Mouse (Mus musculus): ENCODE measurements around the gene Gatad2a.

Gene Gatad2a

DNA sequence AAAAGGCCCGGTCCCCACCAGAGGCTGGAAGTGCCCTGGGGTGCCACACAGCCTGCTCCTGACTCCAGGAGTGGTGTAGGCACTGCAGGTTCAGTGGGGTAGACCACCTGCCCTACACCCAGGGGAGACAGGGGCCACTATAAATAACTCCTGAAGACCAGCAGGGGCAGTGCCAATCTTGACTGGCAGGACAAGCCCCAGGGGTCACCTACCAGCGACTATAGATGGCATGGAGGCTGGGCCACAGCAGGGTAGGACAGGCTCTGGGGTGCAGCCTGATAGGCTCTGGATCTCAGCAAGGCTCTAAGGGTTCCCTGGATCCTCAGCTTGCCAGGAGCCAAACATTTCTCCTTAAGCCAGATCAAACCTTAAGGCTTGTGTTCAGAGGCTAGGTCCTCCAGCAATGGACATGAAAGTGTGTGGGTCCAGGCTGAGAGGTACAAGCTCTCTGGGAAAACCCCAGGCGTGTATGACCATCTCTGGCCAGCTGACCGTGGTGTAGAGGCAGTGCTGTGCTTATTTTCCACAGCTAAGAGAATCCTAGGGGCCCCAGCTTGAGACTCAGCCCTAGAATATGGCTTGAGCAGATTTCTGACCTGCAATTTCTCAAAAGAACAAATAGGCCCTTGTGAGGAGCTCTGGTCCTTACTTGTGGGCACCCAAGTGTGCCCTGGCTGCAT is 100.3 kb downstream of the Gatad2a start:
- no peak for DNase-seq

DNA sequence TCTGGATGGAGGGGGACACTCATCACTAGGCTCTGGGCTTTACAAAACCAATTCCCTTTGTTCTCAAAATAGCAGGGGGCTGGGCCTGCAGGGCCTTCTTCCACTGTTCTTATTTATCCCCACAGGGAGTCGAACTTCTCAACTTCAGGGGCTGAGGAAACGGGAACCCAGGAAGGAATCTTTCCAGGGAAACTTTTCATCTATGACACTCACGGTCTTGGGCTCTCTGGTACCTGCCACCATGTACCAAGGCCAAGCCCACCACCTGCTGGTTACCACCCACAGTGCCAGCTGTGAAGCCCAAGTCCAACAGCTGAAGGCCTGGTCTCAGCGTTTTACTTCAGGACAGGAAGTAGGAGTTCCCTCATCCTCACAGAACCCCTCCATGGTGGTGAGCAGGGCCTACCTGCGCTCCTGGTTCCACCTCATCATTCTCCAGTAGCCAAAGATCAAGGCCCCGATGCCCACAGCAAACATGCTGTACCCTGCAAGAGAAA is 101.3 kb downstream of the Gatad2a start:
- DNase-seq, result no peak

DNA sequence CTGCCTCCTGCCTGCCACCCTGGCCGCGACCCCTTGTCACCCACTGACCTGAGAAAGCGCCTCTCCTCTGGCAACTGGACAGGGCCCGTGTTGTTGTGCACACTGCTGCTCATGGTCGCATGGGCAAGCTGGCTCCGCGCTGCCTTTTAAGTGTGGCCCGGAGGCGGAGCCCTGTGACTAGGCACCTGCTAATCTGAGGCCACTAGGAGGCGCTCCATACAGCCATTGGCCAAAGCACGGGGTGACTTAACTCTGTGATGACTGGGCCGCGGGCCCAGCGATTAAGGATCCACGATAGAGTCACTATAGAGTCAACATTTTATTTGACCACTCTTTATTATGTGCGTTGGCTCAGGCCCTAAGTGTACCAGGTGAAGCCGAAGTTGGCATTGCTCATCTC is 102.3 kb downstream of the Gatad2a start:
- DNase-seq, result peak; percentile 78

DNA sequence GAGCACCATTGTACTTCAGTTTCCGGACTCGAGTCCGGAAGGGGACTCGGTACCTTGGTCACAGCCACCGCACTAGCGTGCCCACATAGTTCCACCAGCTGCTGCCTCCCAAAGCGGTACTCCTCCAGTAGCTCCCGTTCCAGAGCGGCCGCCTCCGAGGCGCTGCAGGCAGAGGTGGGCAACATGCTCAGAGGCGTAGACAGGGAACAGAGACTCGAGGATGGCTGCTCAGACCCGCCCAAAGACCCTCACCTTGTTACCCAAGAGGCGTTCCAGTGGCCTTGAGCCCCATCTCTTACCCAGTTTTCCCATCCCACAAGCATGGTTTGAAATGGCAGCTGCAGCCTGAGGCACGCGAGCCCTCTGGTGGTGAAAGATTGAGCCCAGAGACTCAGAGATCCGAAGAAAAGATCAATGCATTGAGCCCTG is 105.4 kb downstream of the Gatad2a start:
- peak; percentile 65 for DNase-seq

DNA sequence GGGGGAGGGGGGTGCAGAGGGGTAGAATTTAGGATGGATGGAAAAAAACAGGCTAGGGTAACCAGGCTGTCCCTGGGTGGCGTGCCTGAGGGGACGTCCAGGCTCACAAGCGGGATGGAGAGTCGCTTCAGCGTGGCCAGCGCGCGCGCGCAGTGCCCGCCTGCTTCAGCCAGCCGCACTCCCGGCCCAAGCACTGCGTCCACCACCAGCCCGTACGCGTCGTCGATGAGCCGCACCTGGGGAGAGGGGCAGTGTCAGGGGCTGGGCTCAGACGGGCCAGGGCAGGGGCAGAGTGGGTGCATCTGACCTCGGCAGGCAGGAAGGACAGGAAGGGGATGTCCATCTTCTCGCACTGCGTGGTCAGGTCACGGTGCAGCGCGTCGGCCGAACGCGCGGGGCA is 107.3 kb downstream of the Gatad2a start:
- peak; percentile 46 for DNase-seq

DNA sequence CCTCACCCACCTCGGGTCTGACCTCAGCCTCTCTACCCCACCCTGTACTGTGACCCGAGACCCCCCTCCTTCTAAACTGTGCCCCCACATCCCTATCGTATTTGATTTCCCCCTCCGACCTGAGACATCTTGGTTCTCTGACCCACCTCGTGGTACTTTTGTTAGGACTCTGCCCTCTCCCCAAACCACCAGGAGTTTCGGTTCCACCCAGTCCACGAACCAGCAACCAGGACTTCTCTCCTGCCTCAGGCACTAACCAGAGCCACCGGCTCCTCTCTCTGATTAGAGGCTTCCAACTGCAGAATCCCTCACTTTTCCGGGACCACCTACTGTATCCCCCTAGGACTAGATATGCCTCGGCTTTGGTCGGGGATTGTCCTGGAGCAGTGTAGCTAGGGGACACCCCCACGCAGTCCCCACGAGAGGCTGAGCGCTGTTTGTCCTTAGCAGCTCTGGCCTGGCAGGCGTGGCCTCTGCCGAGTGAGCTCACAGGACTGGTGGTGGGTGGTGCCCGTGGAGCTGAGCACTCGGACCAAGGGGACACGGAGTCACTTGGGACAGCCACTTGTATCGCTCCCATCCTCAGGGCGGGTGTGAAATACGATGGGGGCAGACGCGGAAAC is 107.8 kb downstream of the Gatad2a start:
- DNase-seq, result no peak

DNA sequence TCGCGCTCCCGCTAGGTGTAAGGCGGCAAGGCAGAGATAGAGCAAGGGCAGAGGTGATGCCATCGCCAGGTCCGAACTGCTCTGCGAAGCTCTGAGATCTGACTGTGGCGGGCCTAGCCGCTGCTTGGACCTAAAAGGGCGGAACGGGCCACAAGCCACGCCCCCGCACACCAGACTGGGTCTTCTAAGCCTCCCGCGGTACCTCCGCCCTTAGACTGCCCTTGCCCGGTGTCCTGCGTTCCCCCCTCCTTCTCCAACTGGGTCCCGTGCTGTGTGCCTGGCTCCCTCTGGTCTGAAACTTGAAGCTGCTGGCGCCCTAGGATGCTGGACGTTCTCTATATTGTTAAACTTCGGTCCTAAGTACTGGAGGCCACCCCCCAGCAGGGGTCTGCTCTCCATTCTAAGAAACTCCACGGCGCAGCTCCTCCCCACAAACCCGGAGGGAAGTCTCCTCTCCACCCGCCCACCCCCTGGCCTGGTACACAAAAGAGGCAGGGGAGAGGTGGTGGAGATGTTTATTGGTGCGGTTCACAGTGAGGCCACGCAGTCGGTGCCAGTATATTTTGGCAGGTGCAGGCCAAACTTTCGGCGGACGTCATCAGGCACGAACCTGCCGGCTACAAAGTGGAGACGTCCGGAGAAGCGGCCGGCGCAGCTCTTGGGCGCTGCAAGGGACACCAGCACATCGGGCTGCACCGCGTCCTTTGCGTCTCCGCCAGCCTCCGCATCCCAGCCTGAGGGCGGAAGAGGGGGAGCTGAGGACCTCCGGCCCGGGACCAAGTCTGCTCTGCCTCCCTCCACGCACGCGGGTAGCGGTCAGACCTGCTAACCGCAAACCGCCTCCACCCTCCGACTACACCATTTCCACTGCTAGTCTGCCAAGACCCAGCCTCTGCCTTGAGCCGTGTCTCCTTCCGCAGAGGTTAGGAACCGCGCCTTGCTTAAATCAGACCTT is 108.6 kb downstream of the Gatad2a start, which contains the start of gene Cilp2:
Cilp2 (minus strand) TSS at position 399 of the 955 bp plus-strand sequence.
- peak; percentile 48 for DNase-seq

DNA sequence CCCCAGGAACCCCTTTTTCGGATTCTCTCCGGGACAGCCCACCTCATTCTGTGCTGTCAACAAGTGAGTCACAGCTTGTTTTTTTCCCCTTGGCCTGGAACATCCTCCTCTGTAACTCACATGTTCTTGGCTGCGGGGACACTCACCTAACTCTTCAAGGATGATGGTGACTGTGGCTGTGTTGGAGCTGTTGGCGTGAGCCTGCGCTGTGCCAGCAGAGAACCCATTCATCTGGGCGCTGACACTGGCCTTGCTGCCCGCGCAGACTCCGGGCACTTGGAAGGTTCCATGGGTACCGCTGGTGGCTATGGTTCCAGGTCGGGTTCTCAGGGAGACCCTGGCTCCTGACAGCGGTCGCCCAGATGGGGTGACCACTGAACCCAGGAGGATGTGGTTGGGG is 112.0 kb downstream of the Gatad2a start:
- DNase-seq, result no peak

DNA sequence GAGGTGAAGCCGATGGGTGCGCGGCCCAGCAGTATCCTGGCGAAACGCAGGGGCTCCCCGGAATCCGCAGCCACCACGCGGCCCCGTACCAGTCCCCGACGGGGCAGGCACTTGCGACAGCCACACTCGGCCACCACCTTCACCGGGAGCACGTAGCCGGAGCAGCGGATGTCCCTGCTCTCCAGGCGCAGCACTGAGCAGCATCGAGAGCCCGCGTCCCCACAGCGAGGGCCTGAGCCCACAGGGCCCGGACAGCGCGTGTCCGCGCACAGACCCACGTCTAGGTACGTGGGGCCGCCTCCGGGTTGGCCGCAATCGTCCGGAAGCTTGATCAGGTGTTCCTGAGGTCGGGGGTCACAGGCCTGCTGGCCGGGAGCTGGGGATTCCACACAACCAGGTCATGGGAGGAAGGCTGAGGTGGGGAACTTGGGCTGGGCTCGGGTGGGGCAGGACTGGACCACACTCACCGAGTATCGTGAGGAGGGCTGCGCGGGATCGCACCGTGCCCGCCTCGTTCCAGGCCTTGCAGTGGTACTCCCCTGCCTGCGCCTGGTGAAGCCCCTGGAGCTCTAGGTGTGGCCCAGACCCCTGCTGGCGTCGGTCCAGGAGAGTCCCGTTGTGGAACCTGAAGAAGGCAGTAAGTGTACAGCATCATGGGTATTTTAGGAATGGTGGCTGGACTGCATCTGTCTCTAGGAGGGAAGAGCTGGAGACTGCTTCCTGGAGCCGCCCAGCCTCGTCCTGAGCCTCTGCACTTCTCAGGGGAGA is 113.2 kb downstream of the Gatad2a start:
- no peak for DNase-seq

DNA sequence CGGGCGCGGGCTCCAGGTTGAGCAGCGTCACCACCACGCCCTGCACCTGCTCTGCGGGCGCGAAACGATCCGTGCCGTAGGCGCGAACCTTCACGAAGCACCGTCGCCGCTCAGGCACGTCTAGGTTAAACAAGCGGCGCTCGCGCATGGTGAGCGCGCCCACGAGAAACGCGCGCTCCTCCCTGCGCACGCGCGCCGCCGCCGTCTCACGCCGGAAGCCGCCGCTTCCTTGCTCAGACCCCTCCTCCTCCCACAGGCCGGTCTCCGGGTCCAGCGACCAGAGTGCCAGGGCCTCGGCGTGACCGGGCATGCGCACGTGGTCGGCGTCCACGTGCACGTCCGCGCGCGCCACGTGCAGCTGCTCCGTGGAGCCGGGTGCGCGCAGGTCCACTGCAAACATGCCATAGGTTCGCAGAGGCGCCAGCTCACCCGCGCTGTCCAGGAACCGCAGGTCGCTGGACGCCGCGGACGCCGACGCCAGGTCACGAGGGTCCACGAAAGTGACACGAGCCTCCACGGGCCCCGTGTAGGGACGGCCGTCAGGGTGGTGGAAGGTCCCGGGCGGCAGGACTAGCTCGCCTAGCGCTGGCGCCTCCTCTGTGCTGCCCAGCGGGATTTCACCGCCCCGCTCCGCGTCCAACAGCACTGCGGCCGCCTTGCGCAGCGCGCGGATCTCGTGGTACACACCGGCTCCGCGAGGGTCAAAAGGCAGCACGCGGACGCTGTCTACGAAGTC is 114.0 kb downstream of the Gatad2a start:
- DNase-seq, result peak; percentile 87

DNA sequence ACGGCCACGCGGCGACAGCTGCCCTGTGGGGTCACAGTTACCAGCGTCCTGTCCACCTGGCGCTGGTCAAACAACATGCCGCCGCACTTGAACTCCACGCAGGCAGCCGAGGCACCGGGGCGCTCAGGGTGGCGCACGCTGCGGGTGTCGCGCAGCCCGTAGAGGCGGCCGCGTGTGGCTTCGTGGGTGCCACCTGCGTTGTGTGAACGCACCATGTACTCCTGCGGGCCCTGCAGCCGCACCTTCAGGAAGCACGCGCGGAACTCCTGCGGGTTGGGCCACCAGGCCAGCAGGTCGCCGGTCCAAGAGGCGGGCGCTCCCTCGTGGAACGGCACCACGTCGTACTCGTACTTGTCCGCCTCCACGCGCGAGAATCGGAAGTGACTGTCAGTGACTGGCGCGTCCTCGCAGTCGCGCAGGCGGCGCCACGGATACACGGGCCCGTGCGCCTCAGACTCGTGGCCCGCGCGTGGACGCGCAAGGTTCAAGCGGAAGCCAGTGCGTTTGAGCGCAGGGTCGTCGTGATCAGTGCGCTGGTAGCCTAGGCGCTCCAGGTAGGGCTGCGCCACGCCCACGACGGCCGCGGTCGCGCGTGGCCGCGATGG is 114.8 kb downstream of the Gatad2a start:
- no peak for DNase-seq

DNA sequence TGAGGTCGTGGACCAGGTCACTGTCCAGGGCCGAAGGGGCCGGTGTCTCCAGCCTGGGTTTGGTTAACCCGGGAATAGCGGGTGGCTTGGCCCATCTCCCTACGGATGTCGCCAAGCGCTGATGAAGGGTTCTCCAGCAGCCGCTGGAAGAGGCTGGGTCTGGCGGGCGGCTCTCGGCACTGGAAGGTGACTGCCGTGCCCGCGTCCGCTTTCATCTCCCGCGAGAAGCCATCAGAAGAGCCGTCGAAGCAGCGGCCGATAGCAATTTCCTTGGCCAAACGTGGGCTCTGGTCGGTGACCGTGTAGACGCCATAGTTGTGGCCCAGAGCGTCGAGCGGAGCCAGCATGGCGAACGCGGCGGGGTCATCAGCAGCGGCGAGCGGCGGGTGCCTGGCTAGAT is 115.3 kb downstream of the Gatad2a start:
- DNase-seq, result no peak

DNA sequence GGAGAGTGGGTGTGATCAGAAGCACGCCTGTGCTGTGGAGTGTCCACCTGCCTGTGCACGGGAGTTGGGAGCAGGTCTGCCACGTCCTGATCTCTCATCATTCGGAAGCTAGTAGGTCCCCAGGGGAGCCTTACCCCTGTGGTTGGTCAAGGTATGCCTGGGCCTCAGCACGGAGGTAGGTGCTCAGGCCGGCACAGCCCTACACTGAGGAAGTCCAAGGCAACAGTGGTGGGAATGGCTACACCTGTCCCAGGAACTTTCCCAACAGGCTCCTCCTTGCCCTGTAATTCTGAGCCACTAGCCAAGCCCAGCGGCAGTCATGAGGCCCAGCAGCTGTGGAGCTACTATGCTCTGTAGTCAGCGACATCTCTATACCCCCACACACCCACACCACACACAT is 116.5 kb downstream of the Gatad2a start:
- no peak for DNase-seq

DNA sequence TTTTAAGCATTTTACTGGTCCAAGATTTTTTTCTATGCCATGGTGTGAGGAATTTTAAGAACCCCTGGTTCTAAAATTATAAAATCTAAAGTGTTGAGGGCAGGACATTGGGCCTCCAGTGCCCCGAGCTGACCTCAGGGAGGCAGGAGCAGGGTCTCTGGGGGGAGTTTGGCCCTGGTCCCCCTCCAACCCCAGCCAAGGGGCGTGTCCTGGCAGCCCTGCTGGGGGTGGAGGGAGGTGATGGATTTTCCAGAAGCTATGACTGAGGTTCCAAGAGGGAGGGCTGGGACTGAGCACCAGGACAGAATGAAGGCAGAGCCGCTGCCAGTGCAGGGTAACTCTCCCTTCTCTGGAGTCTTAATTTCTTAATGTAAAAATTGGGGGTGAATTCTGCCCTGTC is 118.2 kb downstream of the Gatad2a start:
- DNase-seq, result no peak

DNA sequence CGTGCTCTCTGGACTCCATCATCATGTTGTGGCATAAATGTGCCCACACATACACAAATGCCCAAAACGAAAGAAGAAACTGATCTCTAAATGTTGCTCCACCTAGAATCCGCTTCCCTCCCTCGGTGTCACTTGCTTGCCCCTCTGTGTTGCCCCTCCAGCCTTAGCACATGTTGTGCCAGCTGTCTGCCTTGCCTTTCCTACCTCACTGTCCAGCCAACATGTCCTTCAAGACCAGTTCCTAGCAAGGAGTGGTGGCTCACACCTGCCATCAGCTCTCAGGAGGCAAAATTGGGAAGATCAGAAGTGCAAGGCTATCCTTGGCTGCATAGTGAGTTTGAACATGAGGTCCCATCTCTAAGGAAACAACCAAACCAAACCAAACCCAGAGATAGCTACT is 118.8 kb downstream of the Gatad2a start:
- no peak for DNase-seq

DNA sequence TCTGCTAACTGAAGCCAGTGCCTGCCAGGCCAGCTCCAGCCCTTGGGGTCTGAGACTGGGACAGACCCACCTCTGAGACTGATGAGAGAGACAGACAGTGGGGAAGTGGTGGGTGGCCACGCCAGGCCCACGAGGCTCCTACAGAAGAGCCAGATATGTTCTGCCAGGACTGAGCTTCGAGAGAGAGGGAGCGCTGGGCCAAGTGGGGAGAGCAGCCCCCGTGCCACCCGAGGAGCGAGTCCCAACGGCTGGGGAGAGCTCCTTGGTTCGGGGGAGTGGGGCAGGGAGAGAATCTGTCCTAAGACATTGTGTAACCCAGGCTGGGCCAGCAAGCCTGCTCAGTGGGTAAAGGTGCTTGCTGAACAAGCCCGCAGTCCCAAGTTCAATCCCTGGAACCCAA is 119.2 kb downstream of the Gatad2a start:
- no peak for DNase-seq

DNA sequence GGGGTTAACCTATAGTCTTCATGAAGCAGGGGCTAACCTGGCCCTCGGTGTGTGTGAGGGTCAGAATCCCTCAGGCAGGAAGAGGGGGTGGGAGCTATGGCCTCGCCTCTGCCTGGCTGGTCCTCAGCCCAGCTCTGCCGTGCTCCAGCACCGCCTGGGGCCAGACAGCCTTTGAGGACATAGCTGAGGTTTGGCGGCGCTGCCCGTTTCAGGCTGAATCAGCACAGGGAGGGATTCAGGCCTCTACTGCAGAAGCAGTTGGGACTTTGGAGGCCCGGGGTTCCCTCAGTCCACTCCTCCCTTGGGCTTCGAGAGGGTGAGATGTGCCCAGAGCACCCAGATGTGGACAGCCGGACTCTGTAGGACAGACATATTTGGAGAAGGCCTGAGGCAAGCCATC is 120.1 kb downstream of the Gatad2a start:
- DNase-seq, result no peak

DNA sequence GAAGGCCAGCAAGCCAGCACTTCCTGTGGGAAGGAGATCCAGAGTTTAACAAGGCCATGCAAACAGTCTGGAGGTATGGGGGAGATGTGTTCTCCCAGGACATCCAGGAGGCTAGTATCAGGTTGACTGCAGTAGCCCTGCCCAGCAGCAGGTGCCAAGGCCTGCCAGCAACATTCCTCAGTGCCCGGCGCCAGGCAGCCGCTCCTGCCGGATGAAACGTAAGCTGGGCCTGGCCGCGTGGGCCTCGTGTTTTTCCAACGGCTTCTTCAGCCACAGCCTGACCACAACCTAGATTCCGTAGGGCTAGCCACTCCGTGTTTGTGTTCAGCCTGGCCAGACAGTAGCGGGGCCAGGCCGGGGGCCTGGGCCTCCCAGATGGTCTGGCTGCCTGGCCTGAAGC is 121.5 kb downstream of the Gatad2a start:
- DNase-seq, result no peak

DNA sequence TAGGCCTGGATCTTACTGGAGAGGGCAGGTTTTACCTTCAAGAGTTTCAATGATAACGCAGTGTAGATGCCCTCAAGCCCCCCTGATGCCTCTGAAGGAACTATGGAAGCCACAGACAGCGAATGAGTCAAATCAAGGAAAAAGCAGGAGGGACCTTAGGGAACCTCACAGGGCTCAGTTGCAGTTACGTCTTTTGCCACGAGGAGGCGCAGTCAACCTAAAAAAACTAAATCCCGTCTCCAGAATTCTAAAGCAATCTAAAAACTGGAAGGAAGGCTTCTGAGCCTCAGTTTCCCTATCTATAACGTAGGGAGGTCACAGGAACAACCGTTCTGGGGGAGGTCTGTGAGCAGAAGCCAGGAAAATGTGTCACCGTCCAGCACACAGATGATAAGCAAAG is 122.0 kb downstream of the Gatad2a start:
- peak; percentile 70 for DNase-seq

DNA sequence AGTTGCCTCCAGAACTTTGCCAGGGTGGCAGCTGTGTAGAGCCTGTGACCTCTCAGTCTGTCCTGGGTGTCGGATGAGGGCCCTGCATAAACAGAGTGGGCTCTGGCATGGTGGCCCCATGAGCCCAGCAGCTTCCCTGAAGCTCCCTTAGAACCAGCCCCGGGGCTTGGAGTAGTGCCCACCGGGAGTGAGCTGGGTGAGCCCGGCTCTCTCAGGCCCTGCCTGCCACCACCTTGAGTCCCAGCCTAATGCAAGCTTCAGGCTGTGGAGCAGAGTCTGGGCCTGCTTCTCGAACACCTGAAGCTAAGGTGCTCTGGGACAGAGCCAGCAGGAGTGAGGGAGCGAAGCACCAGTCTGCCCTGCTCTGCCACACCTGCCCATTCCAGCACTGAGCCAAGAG is 125.3 kb downstream of the Gatad2a start:
- no peak for DNase-seq

DNA sequence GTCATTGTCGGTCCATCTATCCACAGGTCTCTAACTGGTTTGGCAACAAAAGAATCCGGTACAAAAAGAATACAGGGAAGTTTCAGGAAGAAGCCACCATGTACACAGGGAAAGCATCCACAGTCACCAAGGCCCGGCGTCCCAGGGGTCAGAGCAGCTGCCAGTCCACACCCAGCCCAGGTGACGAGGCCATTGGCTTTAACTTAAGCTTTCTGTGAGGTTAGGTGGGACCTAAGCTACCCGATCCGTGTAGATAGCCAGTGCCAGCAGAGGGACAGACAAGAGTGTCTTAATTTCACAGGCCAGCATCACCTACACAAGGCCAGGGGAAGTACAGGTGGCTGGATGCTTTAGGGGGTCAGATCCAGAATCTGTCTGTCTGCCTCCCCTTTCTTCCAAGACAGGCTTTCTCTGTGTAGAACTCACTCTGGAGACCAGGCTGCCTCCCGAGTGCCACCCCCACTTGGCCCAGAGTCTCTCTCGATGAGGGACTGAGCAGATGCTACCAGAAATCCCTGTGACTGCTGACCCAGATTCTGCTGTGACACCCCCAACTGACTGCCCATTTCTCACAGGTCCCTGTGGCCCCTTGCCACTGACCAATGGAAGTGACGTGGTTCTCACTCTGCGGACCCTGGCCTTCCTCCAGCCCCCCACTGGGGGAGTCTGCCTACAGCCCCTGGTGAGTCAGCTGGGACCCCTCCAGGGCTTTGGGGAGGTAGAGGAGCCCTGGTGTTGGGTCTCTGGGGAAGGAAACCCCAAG is 126.0 kb downstream of the Gatad2a start:
- DNase-seq, result no peak

Measured in retina, postnatal 1 day (tissue).